Mouse (Mus musculus): ENCODE data around the gene Akr1c14.

DNA sequence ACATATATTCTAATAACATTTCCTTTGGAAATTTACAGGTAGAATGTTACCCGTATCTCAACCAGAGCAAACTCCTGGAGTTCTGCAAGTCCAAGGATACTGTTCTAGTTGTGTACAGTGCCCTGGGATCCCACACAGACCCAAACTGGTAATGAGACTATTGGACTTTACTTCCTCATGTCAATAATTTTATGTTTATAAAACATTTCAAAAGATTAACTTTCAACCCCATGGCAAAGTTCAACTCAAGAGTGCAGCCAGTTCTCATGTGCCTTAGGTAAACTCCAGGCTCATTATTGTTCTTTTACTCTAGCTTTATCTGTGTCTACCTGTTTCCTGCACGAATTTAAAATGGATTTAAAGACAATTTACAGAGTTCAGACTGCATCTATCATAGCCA, at the start of gene Akr1c14:
- TF ChIP-seq CTCF (conservative IDR thresholded peaks at IDR 0.05 in 1 of 2, IDR thresholded peaks at IDR 0.05 in 1 of 2; ENCODE audit: low read depth in 2 of 2, low read length in 2 of 2) (no peak), MAFK (IDR thresholded peaks at IDR 0.05; ENCODE audit: insufficient replicate concordance, low read length) (no peak), POLR2A (IDR thresholded peaks at IDR 0.05; ENCODE audit: low read depth, low read length) (no peak), RCOR1 (conservative IDR thresholded peaks at IDR 0.05; ENCODE audit: low read depth, low read length) (no peak), MEF2A (IDR thresholded peaks at IDR 0.05; ENCODE audit: borderline replicate concordance, low read depth, low read length) (no peak), POLR2AphosphoS2 (IDR thresholded peaks at IDR 0.05; ENCODE audit: low read depth, low read length) (no peak)
